Mouse (Mus musculus): ENCODE measurements around the gene Trim30c.

- TF ChIP-seq POLR2A (IDR thresholded peaks at IDR 0.05; ENCODE audit: low read depth, low read length), result no peak
- no peak for TF ChIP-seq CTCF (IDR thresholded peaks at IDR 0.05; ENCODE audit: extremely low read depth, insufficient read depth, insufficient read length, insufficient replicate concordance)
Measured at GRCm38 (mm10) chr7:104353600-104353967, 47.1 kb downstream of the Trim30c start.
